Mouse (Mus musculus) spleen, postnatal 0 days (tissue): ENCODE data around the gene D730048I06Rik. TPM values are rescaled to one million over a fixed set of nuclear protein-coding genes. Genes with fewer than 3 reads are reported as not detected.

Experiments used
- polyA plus RNA-seq: library from polyadenylated mRNA; unstranded; fragments of >200 nt; fragmentation: Nextera tagmentation; extraction: Ambion mirVana; gene quantifications from 2 replicates; pipeline ENCODE4 v1.2.1, GENCODE M21; 2015

The D730048I06Rik gene
- not detected in 2 replicates for polyA plus RNA-seq

DNA sequence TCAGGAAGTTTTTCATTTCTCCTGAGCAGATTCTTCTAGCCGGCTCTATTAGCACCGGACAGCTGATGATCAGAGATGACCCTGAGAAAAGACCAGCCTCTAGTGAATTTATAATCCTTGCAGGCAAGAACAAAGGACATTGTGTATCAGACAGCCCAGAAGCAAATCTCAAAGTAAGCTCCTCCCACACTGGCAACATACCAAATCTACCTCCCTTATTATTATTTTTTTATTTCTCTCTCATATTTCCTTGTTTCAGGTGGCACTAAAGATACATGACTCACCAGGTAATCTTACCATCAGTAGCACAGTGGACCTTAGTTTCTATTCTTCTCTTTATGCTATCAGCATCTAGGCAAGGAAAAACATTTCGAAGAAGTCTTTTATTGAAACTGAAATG lies at the start of gene D730048I06Rik, which contains the start of gene Gm27235:
Gene D730048I06Rik (minus strand): TSS at position 112 of the 400 bp plus-strand sequence.
Gene Gm27235 (minus strand): TSS at position 101 of the 400 bp plus-strand sequence.

DNA sequence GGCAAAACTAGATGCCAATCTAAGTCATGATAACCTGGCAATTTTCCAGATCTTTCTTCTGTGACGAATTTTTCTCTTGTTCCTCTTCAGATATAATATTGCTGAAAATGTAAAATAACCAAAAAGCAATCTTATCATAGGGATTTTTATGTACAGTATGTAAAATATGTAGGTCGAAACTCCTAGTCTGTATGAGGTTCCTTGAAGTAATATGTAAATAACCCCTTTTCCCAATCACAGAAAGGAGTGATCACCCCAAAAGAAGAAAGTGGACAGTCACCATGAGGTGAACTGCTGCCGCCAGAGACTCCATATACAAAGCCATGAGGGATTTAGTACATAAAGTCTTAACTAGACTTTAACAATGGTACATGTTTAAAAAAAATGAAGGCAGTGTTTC lies 11.9 kb downstream of the D730048I06Rik start, which contains the start of gene Gm17727:
Gene Gm17727 (minus strand): TSS at position 101 of the 400 bp plus-strand sequence.

DNA sequence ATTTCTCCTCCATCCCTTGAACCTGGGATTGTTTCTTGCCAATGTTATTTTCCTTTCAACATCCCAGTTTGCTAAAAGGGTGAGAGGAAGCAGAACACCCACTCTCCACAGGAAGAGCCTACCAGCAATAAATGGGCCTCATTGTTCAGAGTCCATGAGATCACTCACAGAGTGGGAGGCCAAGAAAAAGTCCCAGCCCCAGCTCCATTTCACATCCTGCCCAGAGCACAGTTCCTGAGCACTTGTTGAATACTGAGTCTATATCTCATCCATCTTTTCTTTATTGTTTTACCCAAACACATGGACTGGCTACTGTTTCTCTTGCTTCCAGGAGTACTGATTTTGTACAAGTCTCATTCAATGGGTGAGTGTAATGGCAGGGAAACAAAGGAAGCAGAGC lies 49.2 kb downstream of the D730048I06Rik start, which contains the start of gene Gm17677:
Gene Gm17677 (plus strand): TSS at position 301 of the 400 bp plus-strand sequence.

Other genes with a start within 250 kb of the D730048I06Rik start
- 0.11 and 0.13 TPM in 2 replicates for gene Ddx25, start 231.6 kb downstream of the D730048I06Rik start, polyA plus RNA-seq
- gene Pus3, start 231.5 kb downstream of the D730048I06Rik start, polyA plus RNA-seq: 8.9 and 9.5 TPM in 2 replicates
- 0.23 and 0.51 TPM in 2 replicates for gene Pate2, start 219.8 kb downstream of the D730048I06Rik start, polyA plus RNA-seq
- gene Hyls1, start 219.7 kb downstream of the D730048I06Rik start, polyA plus RNA-seq: 9.1 and 9.9 TPM in 2 replicates
- gene Pate4, start 178.2 kb downstream of the D730048I06Rik start, polyA plus RNA-seq: not detected in 2 replicates
- not detected in 2 replicates for gene Pate3, start 141.9 kb downstream of the D730048I06Rik start, polyA plus RNA-seq
- gene Pate1, start 102.7 kb downstream of the D730048I06Rik start, polyA plus RNA-seq: not detected in 2 replicates
- gene Gm17677, start 49.1 kb downstream of the D730048I06Rik start, polyA plus RNA-seq: not detected in 2 replicates
- gene Gm17727, start 12.0 kb downstream of the D730048I06Rik start, polyA plus RNA-seq: not detected in 2 replicates
- not detected in 2 replicates for gene Gm27235, start within 50 bp of the D730048I06Rik start, polyA plus RNA-seq
- not detected in 2 replicates for gene 9230110F15Rik, start 54.0 kb upstream of the D730048I06Rik start, polyA plus RNA-seq
- gene 9230113P08Rik, start 118.3 kb upstream of the D730048I06Rik start, polyA plus RNA-seq: not detected in 2 replicates